Mouse (Mus musculus) embryonic facial prominence, embryonic 10.5 days (tissue): ENCODE measurements around the gene Minar1. TPM values are rescaled to one million over a fixed set of nuclear protein-coding genes. Genes with fewer than 3 reads are reported as not detected.
A peak's percentile ranks its signal among the peaks of the same experiment; 100 is the strongest.

Source experiments
- DNase-seq: peaks from one replicate; pipeline ENCODE4 v3.0.0-alpha.2; 2017; ENCODE audit warnings: low spot score
- H3K27ac ChIP-seq: fragments of 300-500 bp; sonication (generic); replicated peaks from 2 replicates; pipeline ENCODE4 v1.5.1; 2016; ENCODE audit warnings: mild to moderate bottlenecking
- H3K27me3 ChIP-seq: fragments of 300-500 bp; sonication (generic); replicated peaks from 2 replicates; pipeline ENCODE4 v1.6.1; 2016; ENCODE audit warnings: low read depth, mild to moderate bottlenecking; ENCODE audit not compliant: poor library complexity, severe bottlenecking
- H3K36me3 ChIP-seq: fragments of 300-500 bp; sonication (generic); replicated peaks from 2 replicates; pipeline ENCODE4 v1.6.1; 2016; ENCODE audit warnings: mild to moderate bottlenecking, moderate library complexity
- H3K4me1 ChIP-seq: fragments of 300-500 bp; sonication (generic); 2 replicates; pipeline ENCODE4 v1.6.1; 2016
- H3K4me3 ChIP-seq: fragments of 300-500 bp; sonication (generic); 2 replicates; pipeline ENCODE4 v1.5.1; 2016; ENCODE audit warnings: mild to moderate bottlenecking, moderate library complexity
- H3K9me3 ChIP-seq: fragments of 300-500 bp; sonication (generic); 2 replicates; pipeline ENCODE4 v1.6.1; 2016; ENCODE audit warnings: mild to moderate bottlenecking
- WGBS: fragments of 180-500 bp; shearing (Covaris S2); methylation state at CpG from one replicate; pipeline ENCODE4 v1.1.7; 2016; 5-methylcytosine and 5-hydroxymethylcytosine counted together
- polyA plus RNA-seq: library from polyadenylated mRNA; unstranded; fragments of >200 nt; fragmentation: Nextera tagmentation; extraction: Ambion mirVana; gene quantifications from 2 replicates; pipeline ENCODE4 v1.2.1, GENCODE M21; 2016

Gene Minar1
- polyA plus RNA-seq, result 0.07 and 0.20 TPM in 2 replicates

- Histone ChIP-seq H3K27ac (peak within 1 kb of the TSS; percentile 59), H3K27me3 (peaks cover 61% of the 10 kb centered on the region)
These were observed at the start of gene Minar1 for GRCm38 (mm10) chr9:89623006-89623760. Gene Minar1 (minus strand): TSS chr9:89623125.

GRCm38 (mm10) chr9:89669878-89670277 is 47.0 kb upstream of the Minar1 start:
- no peaks in the 10 kb centered on the region for H3K27me3 ChIP-seq
- H3K4me3 ChIP-seq, result no peak overlapping the region
- H3K36me3 ChIP-seq, result no peaks in the 10 kb centered on the region
- no peaks in the 10 kb centered on the region for H3K4me1 ChIP-seq
- H3K9me3 ChIP-seq, result no peaks in the 10 kb centered on the region
- WGBS, result 84% methylated on average over 4 of the region's 4 CpGs
- H3K27ac ChIP-seq, result no peak overlapping the region
- DNase-seq, result no peak

More at GRCm38 (mm10) chr9:89623006-89623760, at the start of gene Minar1:
- H3K36me3 ChIP-seq, result no peaks in the 10 kb centered on the region
- under 1% methylated on average over 27 of the region's 27 CpGs for WGBS
- peak within 1 kb of the TSS; percentile 66 for H3K4me3 ChIP-seq
- peak; percentile 69 for DNase-seq
- H3K9me3 ChIP-seq, result no peaks in the 10 kb centered on the region
- peaks cover 29% of the 10 kb centered on the region for H3K4me1 ChIP-seq

GRCm38 (mm10) chr9:89667306-89667942 is 44.5 kb upstream of the Minar1 start:
- Histone ChIP-seq H3K27me3 (no peaks in the 10 kb centered on the region), H3K4me3 (no peak overlapping the region), H3K4me1 (no peaks in the 10 kb centered on the region), H3K36me3 (no peaks in the 10 kb centered on the region), H3K9me3 (no peaks in the 10 kb centered on the region), H3K27ac (no peak overlapping the region)
- no peak for DNase-seq
- 85% methylated on average over 4 of the region's 4 CpGs for WGBS

- no peaks in the 10 kb centered on the region for H3K27me3 ChIP-seq
- 77% methylated on average over 6 of the region's 6 CpGs for WGBS
These were observed 28.0 kb upstream of the Minar1 start for GRCm38 (mm10) chr9:89650913-89651312.

GRCm38 (mm10) chr9:89637453-89637852 is 14.5 kb upstream of the Minar1 start:
- no peak for DNase-seq

More at GRCm38 (mm10) chr9:89650913-89651312, 28.0 kb upstream of the Minar1 start:
- H3K4me3 ChIP-seq, result no peak overlapping the region
- H3K27ac ChIP-seq, result no peak overlapping the region
- no peaks in the 10 kb centered on the region for H3K9me3 ChIP-seq
- H3K36me3 ChIP-seq, result no peaks in the 10 kb centered on the region
- no peak for DNase-seq
- no peaks in the 10 kb centered on the region for H3K4me1 ChIP-seq

GRCm38 (mm10) chr9:89622296-89623005 is 474 bp downstream of the Minar1 start:
- peaks cover 61% of the 10 kb centered on the region for H3K27me3 ChIP-seq
- peak; percentile 51 for DNase-seq
- under 1% methylated on average over 42 of the region's 42 CpGs for WGBS
- no peaks in the 10 kb centered on the region for H3K36me3 ChIP-seq
- H3K4me3 ChIP-seq, result peak overlapping the region; percentile 66
- peaks cover 29% of the 10 kb centered on the region for H3K4me1 ChIP-seq
- peak overlapping the region; percentile 59 for H3K27ac ChIP-seq
- H3K9me3 ChIP-seq, result no peaks in the 10 kb centered on the region

More at GRCm38 (mm10) chr9:89637453-89637852, 14.5 kb upstream of the Minar1 start:
- H3K27me3 ChIP-seq, result no peaks in the 10 kb centered on the region
- H3K36me3 ChIP-seq, result no peaks in the 10 kb centered on the region
- 83% methylated on average over 3 of the region's 3 CpGs for WGBS
- no peak overlapping the region for H3K4me3 ChIP-seq
- no peaks in the 10 kb centered on the region for H3K9me3 ChIP-seq
- H3K4me1 ChIP-seq, result 0 out of 2 replicates have a peak, but pooled peaks cover 6% of the 10 kb centered on the region
- no peak overlapping the region for H3K27ac ChIP-seq

- H3K36me3 ChIP-seq, result no peaks in the 10 kb centered on the region
- peak overlapping the region; percentile 66 for H3K4me3 ChIP-seq
- H3K9me3 ChIP-seq, result no peaks in the 10 kb centered on the region
- peaks cover 29% of the 10 kb centered on the region for H3K4me1 ChIP-seq
- 5% methylated on average over 11 of the region's 11 CpGs for WGBS
- DNase-seq, result peak; percentile 14
- peaks cover 61% of the 10 kb centered on the region for H3K27me3 ChIP-seq
- H3K27ac ChIP-seq, result no peak overlapping the region
These were observed 1.2 kb downstream of the Minar1 start for GRCm38 (mm10) chr9:89621750-89622149.

GRCm38 (mm10) chr9:89620347-89620746 is 2.6 kb downstream of the Minar1 start:
- no peaks in the 10 kb centered on the region for H3K36me3 ChIP-seq
- H3K27ac ChIP-seq, result no peak overlapping the region
- no peak overlapping the region for H3K4me3 ChIP-seq
- WGBS, result 21% methylated on average over 6 of the region's 6 CpGs
- H3K27me3 ChIP-seq, result peaks cover 58% of the 10 kb centered on the region
- peaks cover 29% of the 10 kb centered on the region for H3K4me1 ChIP-seq
- H3K9me3 ChIP-seq, result no peaks in the 10 kb centered on the region
- no peak for DNase-seq

GRCm38 (mm10) chr9:89616946-89617345 is 6.0 kb downstream of the Minar1 start:
- Histone ChIP-seq H3K27me3 (peaks cover 24% of the 10 kb centered on the region), H3K9me3 (no peaks in the 10 kb centered on the region), H3K36me3 (no peaks in the 10 kb centered on the region), H3K4me3 (no peak overlapping the region), H3K27ac (no peak overlapping the region), H3K4me1 (peaks cover 9% of the 10 kb centered on the region)
- DNase-seq, result no peak
- WGBS, result 97% methylated on average over 2 of the region's 2 CpGs

GRCm38 (mm10) chr9:89610592-89610991 is 12.3 kb downstream of the Minar1 start:
- H3K36me3 ChIP-seq, result no peaks in the 10 kb centered on the region
- H3K27ac ChIP-seq, result no peak overlapping the region
- WGBS, result 49% methylated on average over 4 of the region's 4 CpGs
- no peak for DNase-seq
- no peaks in the 10 kb centered on the region for H3K9me3 ChIP-seq
- no peaks in the 10 kb centered on the region for H3K27me3 ChIP-seq
- H3K4me1 ChIP-seq, result peaks cover 9% of the 10 kb centered on the region; the same call in 1 of the 2 replicates
- H3K4me3 ChIP-seq, result no peak overlapping the region

GRCm38 (mm10) chr9:89607321-89607720 is 15.6 kb downstream of the Minar1 start:
- H3K36me3 ChIP-seq, result no peaks in the 10 kb centered on the region
- 84% methylated on average over 7 of the region's 7 CpGs for WGBS
- H3K4me1 ChIP-seq, result peaks cover 9% of the 10 kb centered on the region; the same call in 1 of the 2 replicates
- no peak for DNase-seq
- no peaks in the 10 kb centered on the region for H3K27me3 ChIP-seq
- H3K4me3 ChIP-seq, result no peak overlapping the region
- no peaks in the 10 kb centered on the region for H3K9me3 ChIP-seq
- no peak overlapping the region for H3K27ac ChIP-seq

- Histone ChIP-seq H3K9me3 (no peaks in the 10 kb centered on the region), H3K4me1 (peaks cover 9% of the 10 kb centered on the region; the same call in 1 of the 2 replicates), H3K27me3 (no peaks in the 10 kb centered on the region), H3K27ac (no peak overlapping the region), H3K4me3 (no peak overlapping the region), H3K36me3 (no peaks in the 10 kb centered on the region)
- WGBS, result 69% methylated on average over 11 of the region's 11 CpGs
- DNase-seq, result no peak
These were observed 16.7 kb downstream of the Minar1 start for GRCm38 (mm10) chr9:89606256-89606655.
